Mouse (Mus musculus) naive thymus-derived CD4-positive, alpha-beta T cell, adult 2 months (primary cell): ENCODE data around the gene Kdm2a.
A peak's percentile ranks its signal among the peaks of the same experiment; 100 is the strongest.

Experiments used
- DNase-seq: peaks from one replicate; pipeline ENCODE4 v3.0.0-alpha.2; 2011; ENCODE audit warnings: low read depth

Kdm2a gene

DNA sequence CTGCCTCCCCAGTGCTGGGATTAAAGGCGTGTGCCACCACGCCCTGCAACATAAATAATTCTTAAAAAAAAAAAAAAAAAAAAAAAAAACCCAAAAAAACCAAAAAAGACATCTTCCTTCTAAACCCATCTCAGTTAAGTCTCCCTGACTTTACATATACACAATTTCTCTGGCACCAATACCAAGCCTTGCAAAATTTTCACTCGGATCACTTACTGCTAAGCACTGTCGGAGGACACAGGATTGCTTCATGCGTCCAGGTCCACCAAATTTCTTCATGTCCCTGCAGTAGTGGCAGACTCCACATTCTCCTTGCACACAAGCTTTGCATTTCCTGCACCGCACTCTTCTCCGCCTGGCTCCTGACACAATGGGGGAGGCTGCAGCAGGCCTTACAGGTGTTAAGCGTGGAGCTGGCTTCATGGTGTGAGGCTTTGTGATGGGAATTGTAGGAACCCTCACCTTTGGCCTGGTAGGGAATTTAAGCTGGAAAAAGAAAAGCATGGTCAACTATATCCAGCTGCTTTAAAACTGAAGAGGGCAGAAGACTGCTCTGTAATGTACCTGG, 69.3 kb downstream of the Kdm2a start:
- DNase-seq: no peak

DNA sequence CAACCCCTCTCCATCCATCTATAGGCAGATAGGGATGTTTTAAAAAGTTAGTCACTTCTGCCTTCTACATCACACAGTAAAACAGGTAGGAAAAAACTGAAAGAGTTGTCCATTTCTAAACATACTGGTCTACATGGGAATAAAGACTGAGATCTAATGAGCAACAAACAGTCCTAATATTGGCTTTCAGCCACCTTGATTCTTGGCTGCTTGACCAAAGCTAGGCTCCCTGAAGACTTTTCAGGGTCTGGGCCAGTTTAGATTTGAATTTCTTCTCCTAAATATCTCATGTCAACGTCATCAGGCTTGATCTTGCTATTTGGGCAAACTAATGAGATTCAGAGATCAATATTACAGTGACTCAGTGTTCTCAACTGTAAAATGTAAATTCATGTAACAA, 71.2 kb downstream of the Kdm2a start:
- DNase-seq: no peak

DNA sequence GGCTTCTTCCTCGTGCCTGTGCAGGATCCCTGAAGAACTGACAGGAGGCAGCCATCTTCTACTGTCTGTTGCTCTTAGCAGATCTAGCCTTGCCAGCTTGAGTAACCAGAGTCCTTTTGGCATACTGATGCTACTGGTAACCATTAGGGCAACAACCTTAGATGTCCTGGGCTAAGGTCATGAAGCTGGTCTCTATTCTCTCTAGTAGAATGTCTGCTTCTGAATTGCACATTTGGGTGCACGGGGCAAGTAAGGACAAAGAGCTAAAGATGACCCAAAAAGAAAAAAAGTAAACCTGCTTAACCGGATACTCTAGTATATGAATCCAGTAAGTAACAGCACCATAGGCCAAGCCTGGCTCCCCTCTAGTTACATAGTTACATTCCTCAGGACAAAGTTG, 72.0 kb downstream of the Kdm2a start:
- no peak for DNase-seq

DNA sequence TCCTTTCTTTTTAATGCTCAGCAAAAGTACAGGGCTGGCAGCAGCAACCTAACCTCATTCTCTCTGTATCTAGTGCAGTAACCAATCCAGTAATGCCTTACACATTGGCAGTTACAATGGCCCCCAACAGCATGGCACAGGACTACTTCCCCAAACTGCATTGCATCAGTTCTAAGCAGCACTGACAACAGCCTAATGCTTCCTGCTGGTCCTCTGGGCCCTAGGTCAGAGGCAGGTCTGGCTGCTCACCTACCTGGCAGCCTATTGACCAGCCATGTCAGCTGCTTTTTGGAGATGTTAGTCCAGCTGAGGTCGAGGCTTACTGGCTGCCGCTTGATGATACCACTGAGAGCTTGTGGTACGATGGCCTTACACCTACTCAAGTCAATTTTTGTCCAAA, 76.0 kb downstream of the Kdm2a start:
- DNase-seq: no peak

DNA sequence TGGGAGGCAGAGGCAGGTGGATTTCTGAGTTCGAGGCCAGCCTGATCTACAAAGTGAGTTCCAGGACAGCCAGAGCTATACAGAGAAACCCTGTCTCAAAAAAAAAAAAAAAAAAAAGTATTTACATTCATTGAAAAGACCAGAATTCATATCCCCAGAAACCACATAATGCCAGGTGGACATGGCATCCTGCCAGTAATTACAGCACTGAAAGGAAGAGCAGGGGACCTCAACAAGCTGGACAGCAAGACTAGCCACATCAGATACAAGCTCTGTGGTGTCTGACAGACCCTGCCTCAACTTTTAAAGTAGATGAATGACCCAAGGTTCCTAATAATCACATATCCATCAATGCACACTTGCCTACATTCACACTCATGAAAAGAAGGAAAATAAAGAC, 76.5 kb downstream of the Kdm2a start:
- no peak for DNase-seq

DNA sequence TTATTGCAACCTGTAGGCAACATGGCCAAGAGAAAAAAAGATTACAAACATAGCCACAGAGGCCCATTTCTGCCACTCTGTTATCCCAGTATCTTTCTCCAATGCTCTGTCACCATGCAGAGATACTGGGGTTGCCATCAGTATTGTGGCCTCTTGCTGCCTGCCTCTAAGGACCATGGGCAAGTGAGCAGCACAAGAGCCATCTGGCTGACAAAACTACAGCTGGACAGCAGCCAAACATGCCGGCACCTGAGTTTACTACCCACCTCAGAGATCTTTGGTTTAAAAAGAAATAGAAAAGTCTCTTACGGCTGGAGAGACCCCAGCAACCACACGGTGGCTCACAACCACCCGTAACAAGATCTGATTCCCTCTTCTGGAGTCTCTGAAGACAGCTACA, 78.8 kb downstream of the Kdm2a start:
- no peak for DNase-seq

DNA sequence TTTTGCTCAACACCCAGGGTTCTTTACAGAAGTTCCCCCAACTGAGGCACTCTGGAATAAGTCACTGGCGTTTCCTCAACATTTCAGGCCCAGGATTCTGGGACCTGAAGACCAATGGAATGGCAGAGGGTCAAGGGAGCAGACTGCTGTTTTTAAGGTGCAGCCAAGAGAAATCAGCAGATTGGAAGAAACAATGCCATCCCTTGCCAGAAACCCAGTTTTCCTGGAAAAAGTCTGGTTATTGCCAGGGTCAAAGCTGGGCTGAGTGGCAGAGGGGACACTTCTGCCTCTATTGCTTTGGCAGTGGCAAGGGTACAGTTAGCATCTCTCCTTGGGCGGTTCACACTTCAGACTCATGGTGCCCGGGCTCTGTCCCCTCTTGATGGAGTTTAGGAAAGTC, 80.9 kb downstream of the Kdm2a start:
- no peak for DNase-seq

DNA sequence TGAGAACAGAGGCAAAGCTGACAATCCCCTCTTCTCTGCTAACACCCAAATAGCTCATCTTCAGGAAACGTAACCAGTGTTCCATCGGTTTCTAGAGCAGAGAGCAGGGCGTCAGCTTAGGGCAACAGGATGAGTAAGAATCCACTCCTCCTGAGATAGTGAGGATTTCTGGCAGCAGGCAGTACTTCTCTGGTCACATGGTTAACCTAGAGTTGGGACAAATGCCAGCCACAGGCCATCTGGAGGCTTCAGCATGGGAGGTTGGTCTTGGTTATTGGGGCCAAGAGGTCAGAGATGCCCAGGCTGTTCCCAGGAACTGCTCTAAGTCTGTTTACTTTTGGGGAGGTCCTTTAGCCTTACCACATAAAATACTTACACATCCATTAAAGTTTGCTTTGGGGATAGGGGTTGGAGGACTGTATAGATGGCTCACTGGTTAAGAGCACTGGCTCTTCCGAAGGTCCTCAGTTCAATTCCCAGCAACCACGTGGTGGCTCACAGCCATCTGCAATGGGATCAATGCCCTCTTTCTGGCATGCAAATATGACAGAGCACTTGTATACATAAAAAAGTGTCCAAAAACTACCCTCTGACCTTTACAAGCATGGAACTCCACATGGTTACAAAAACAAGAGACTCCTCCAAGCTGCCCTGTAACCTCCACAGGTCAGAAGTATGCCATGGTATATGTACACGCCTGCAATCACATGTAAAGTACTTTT, 82.7 kb downstream of the Kdm2a start:
- no peak for DNase-seq

DNA sequence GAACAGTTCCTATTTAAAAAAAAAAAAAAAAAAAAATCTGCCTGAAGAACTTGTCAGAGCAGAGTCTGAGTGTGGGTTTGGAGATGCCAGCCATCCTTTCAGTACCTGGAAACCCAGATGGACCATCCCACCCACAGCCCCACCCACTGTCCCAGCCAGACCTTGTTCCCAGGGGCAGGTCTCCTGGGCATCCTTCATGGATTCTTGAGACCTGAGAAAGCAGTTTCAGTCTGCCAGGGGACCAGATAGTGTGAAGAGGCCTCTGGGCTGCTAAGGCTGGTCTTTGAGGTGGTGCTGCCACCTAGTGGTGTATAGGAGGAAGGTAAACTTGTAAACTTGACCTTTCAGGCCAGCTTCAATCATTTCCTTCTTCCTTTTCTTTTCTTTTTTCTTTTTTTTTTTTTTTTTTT, 88.3 kb downstream of the Kdm2a start:
- DNase-seq: peak; percentile 90

DNA sequence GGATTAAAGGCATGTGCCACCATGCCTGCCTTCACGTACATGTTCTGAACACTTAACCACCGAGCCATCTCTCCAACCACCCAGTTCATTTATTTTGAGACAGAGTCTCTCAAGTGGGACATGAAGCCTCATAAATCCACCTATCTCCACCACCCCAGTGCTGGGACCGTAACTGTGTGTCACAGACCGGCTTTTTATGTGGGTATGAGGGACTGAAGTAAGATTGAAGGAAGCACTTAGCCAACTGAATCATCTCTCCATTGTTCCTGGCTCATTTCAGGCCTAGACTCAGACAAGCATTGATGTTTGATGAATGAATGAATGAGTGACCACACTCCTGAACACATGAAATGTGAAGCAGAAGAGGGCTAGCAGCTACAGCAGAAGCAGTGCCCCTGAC, 88.8 kb downstream of the Kdm2a start:
- no peak for DNase-seq

DNA sequence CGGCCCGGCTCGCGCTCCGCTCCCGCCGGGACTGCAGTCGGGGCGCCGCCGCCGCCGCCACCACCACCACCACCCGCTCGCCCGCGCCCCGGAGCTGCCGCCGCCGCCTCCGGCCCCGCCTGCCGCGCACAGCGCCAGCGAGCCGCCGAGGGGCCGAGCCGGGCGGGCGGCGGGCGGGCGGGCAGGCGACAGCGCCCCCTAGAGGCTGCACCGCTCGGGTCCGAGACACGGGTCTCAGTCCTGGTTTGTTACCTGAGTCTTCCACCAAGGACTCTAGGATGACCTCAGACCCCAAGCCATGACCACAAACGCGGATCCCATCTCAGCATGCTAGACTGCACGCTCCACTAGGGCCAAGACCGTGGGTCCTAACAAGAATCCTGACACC, 91.9 kb downstream of the Kdm2a start, which contains the start of gene Grk2:
Grk2 (minus strand) TSS at position 33 of the 388 bp plus-strand sequence.
- DNase-seq: peak; percentile 85

DNA sequence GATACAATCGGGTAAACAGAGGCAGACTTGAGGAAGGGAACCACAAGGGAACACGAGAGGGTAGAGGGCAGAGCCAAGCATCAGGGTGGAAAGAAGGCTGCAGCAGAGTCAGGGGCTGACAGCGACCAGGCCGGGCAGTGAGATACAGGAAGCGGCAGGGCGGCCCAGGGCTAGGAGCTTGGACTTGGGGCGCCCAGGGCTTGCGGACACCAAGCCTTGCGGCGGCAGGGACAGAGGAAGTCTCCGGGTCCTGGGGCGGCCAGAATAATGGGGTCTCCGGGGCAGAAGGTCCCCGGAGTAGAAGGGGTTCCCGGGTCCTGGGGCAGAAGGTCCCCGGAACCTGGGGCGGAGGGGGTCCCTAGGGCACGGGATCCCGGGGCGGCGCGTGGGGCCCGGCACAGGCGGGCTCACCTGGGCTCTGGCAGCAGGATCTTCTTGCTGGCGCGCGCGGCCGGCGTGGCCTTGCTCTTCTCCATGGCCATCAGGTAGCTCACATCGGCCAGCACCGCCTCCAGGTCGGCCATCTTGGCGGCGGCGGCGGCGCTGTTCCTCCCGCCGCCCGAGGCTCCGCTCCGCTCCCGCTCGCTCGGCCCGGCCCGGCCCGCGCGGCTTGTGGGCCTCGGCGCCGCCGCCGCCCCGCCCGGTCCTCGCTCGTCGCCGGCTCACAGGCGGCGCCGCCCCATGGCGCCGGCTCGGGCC, 92.4 kb downstream of the Kdm2a start:
- peak; percentile 66 for DNase-seq

DNA sequence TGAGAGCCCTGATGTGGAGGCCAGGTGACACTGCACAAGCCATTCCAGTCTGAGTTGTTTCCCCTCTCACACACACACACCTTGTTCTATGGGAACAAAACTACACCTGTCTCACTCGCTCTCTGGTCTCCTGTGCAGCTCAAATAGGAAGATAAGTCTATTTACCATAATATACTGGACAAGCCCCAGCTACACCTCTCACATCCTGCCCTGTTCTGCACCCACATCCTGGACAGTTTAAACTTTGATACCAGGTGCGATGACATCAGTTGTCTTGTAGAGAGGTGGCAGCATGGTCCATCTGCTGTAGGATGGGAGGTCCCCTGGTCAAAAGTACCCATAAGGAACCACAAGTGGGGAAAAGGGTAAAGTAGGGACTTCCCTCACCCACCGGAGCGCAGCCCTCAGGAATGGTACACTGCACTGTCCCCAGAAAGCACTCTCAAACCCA, 93.2 kb downstream of the Kdm2a start:
- peak; percentile 66 for DNase-seq

DNA sequence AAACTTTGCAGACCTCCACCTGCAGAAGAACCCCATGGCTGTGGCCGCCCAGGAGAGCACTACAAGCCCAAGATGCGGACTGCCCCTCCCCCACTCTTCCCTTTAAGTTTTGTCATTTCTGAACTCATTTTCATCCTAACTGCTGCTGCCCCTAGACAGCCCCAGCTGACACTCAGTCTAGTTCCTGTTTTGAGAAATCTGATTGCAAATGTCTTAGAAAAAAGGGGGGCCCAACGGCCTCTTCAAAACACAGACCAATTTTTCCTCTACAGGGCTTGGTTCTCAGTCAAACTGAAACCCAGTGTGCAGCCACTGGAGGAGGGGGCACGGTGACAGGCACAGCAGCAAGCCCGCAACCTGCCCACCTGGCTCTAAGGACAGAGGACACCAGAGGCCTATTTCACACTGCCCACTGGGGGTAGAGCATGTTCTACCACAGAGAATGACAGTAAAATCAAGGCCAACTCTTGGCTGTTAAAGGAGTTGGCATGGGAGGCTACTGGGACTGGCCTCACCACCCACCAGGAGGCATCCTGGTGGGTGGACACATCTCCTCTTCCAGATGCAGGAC, 93.7 kb downstream of the Kdm2a start:
- DNase-seq: peak; percentile 56

DNA sequence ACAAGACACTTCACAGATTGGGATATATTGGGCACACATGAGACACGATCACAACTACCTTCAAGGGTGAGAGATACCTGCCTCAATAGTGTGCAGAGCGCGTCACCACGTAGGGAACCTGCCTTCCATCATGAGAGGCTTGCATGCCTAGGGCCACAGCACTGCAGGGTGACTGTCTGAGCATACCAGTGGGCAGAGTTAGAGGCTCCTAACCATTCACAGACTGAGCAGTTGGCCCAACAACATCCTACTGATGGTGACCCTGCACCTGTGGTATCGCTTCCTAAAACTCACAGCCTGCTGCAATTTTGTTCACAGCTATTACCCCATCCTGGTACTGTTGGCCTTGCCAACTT, 94.5 kb downstream of the Kdm2a start:
- no peak for DNase-seq

DNA sequence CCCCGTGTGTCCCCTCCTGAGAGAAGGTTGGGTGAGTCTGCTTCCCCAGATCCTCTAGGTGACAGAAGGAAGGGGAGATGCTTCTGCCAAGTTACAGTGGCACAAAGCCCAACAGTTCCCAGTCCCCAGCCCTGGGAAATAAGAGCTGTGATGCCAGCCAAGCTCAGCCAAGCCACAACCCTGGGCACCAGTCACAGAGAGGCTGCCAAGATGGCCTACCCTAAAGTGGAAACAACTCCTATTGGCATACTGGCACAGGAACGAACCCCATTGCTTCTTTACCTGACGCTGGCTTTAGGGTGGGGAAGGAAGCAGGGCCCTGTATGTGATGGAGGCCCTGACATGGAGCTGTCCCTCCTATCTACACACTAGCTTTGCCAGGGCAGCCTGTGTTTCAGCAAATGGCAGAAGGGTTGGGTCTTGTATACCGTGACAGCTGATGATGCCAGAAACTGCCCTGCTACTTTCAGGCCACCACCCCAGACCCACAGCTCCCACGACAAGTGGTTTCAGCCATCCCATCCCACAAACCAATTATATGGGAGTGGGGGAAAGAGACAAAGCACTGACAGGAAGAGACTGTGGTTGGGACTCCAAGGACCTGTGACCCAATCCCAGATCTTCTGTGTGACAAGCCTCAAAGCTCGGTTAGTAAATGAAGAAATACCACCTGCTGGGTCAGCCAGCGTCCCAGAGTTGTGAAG, 95.0 kb downstream of the Kdm2a start:
- no peak for DNase-seq

DNA sequence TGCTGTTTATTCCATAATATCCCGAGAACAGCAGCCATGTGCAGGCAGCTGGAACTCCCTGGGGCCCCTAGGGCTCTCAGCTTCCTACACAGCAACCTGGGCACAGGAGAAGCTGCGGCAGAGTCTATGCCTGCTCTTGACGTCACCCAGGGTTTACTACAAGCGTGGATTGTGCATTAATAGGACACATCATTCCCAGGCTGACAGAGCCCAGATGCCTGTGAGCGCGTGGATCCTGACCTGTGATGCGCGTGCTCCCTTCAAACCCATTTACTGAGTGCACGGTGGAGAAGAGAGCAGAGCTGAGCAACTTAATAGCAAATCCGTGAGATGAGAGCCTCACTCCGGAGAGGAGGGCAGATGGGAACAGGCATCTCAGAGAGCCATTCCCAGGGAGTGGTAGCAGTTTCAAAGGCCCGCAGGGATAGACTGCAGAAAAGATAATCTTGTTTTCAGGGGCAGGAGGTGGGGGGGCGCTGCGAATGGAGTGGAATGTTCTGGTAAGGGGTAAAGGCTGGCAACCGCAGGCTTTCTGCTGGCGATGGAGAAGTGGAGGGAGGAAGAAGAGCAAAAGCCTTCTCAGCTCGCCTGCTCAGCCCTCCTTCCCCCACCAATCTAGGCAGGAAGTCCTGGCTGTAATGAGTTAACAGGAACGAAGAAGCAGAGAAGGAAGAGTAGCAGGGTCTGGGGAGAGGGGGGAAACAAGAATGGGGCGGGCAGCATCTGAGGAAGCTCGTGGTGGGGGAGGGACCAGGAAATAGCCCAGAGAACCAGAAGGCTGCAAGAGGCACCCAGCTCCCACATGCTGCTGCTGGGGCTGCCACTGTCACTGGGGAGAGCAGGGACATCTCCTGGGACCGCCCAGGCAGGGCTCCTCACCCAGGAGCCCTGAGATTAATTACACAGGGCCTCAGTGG, 96.1 kb downstream of the Kdm2a start:
- DNase-seq: peak; percentile 81

DNA sequence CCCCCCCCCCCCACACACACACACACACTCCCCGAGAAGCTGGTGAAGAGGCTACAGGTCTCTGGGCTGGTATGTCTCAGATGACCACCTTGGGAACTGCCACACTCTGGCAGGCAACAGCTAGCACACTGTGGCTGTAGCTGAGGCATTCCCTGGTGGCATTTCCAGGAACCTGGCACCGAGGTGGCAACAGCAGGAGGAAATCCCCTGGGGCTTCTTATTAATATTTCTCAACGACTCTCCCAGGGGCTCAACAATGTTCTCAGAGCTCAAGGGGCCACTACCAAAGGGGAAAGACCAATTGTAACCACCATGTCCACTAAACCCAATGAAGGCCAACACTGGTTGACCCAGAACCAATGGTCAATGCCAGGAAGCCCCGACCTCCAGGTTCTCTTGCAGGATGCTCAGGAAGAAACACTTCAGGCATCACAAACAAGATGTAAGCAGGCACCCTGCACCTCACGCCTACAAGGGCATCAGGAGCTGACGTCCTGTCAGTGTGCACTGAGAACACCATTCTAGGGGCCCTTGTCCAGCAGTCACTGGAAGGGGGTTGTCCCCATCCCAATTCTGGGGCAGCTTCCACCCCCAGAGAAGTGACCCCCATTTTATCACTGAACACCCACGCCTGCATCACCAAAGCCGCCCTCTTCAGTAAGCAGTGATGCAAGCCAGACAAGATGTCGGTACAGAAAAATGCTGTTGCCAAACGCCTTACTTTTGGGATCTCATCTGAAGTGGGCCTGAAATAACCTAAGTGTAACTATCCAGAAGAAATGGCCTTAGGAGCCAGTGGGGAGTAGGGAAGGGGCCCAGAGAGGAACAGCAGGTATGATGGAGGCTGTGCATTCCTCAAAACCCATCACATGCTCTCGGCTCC, 97.0 kb downstream of the Kdm2a start:
- no peak for DNase-seq

DNA sequence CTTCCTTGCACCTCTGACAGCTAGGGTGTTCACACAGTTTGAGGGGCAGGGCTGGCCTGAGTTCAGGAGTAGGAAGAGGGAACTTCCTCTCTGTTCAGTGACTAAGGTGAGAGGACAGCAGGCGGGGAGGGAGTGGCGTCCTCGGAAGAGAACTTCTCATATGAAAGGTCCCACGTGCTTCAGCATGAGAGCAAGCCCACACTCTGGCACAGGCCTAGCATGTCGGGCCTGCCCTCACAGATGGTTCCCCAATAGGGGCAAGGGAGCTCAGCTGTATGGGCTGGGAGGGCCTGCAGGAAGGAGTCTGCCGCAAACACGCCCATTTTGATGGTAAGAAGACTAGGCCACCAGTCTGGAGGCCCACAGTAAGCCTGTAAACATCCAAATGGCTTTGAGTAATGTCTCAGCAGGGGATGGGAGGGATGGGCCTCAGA, 97.8 kb downstream of the Kdm2a start:
- DNase-seq: peak; percentile 91

DNA sequence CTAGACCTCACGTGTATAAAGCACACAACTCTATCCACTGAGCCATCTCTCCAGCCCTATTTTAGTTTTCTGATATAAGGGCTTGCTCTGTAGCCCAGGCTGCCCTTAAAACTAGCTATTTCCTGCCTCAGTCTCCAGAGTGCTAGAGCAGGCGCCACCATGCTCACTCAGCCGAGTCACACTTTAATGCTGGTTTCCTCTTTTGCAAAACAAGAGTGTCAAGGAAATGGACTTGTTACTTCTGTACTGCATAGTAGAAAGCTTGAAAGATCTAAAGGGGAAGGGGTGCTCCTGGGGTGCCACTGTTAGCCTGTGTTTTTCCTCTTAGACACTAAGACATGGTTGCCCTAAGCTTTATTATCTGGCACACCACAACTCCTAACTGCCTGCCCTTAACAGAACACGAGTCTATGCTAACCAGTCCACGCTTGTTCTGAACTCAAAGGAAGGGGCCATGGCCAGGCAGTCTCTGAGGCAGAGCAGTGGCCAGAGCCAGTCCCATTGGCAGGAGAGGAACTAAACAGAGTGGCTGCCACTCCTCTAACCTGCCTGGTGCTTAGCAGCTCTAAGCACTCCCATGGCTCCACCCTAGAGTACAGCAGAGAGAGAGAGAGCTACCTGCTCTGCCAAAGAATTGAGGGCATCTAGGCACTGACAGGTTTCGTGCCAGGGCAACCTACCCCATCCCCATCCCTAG, 98.4 kb downstream of the Kdm2a start:
- peak; percentile 75 for DNase-seq
